Mouse (Mus musculus) A20 (cell line): ENCODE data around the gene Gm21969.
A peak's percentile ranks its signal among the peaks of the same experiment; 100 is the strongest.

Experiments
- DNase-seq: peaks from one replicate; pipeline ENCODE4 v3.0.0-alpha.2; 2011; ENCODE audit warnings: low read depth, low spot score

The Gm21969 gene

GRCm38 (mm10) chr4:139602357-139603244 is at the start of gene Gm21969:
Gm21969 (plus strand) TSS chr4:139603186.
- DNase-seq, result peak; percentile 57

- DNase-seq, result no peak
Measured at GRCm38 (mm10) chr4:139555235-139555634, 47.8 kb upstream of the Gm21969 start.

DNA sequence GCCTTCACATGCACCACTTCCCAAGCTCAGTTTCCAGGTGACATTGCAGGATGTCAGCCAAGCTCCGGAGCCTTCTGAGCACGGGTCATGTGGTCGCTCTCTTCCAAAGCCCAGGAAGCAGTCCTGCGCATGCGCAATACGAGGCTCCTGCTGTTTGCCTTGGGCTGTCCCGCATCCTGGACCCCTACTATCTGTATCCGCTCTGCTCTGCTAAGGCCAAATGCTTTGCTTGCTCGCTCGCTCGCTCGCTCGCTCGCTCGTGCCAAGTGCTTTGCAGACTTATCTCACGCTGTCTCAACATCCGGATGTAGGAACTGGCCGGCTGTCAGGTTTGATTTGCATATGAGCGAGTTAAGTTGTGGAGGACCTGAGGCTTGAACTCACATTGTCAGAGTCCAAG is 47.0 kb upstream of the Gm21969 start:
- peak; percentile 16 for DNase-seq

DNA sequence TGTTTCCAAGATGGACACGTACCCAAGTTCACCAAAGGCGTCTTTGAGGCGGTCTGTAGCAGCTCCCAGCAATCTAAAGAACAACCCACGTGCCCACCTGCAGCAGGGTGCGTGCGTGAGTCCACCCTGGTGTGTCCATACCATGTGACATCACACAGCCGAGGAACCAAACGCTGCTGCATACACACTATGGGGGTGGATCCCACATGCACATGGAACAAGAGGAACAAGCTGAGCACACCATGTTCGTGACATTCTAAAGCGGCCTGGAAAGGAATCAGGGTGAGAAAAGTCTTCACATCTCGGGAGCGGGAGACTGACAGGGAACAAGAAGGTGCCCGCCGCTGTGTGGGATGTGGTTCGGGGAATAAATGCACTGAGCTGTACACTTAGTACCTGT is 34.6 kb upstream of the Gm21969 start:
- DNase-seq, result no peak

- DNase-seq, result no peak
Measured at GRCm38 (mm10) chr4:139570756-139571155, 32.2 kb upstream of the Gm21969 start.

GRCm38 (mm10) chr4:139572928-139573512 is 30.0 kb upstream of the Gm21969 start:
- no peak for DNase-seq

GRCm38 (mm10) chr4:139574156-139574798 is 28.7 kb upstream of the Gm21969 start:
- DNase-seq, result peak; percentile 100

DNA sequence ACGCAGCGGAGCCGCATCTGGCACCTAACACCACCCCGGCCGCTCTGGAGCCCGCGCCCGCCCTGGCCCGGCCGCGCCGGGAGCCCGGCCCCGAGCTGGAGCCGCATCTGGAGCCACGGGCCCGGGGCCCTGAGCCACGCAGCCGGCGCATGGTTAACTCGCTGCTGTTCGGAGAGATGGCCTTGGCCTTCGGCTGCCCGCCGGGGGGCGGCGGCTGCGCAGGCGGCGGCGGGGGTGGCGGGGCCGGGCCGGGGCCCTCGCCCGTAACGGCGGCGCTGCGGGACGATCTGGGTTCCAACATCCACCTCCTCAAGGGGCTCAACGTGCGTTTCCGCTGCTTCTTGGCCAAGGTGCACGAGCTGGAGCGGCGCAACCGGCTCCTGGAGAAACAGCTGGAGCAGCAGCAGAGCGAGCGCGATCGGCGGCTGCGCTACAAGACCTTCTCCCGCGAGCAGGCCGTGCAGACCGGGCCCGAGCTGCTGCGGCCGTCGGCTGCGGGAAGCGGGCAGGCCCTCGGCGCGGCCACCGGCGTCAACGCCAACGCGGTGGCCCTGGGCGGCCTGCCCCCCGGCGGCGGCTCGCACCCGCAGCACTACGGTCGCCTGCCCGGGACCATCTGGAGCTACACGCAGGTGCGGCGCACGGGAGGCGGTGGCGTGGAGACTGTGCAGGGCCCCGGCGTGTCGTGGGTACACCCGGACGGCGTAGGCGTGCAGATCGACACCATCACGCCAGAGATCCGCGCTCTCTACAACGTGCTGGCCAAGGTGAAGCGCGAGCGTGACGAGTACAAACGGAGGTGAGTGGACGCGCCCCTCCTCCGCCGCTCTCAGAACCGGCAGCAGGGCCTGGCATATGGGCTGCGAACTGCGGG is 27.9 kb upstream of the Gm21969 start:
- peak; percentile 49 for DNase-seq

- DNase-seq, result peak; percentile 16
Measured at GRCm38 (mm10) chr4:139575673-139576003, 27.3 kb upstream of the Gm21969 start.

DNA sequence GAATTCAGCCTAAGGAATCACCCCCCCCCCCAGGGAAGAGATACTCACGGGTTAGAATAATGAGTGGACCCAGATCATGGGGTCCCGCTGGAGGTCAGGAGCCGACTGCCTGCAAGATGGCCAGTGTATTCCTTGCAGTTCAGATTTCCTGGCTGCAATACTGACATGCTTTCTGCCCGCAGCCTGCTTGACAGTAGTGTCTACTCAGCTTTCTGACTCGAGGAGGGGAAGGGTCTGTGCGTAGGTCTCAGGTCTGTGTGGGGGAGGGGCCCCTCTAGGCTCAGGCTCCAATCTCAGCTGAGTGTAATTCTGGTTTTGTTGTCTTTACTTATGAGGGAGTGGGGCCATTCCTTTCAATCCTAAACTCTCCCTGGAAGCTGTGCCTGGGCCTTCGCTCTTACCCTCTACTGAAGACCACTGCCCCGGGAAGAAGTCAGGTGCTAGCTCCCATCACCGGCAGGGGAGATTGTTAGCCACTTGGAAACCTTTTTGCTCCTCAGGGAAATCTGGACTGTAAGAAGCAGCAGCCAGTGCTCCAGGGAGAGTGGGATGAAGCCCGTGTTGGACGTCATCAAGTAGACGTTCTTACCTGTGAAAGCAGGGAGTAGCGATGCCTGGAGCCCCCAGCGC is 26.6 kb upstream of the Gm21969 start:
- DNase-seq, result no peak

DNA sequence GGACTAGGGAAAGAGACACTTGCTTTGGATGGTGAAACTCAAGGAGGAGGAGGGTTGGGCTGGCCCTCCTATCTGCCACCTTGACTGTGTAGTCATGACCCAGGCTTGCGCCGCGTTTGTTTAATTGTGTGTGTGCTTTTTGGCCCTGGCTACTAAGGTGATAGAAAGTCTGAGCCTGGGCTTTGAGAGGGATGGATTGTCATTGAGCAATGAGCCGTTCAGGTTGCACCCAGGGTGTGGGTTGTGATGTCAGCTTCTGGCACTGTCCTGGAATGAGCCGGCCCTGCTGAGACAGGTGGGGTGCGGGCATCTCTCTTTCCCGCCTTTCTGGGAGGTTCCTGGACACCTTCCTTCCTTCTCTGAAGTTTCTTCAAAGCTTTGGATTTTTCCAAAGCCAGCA is 26.0 kb upstream of the Gm21969 start:
- no peak for DNase-seq

- peak; percentile 56 for DNase-seq
Measured at GRCm38 (mm10) chr4:139578389-139578788, 24.6 kb upstream of the Gm21969 start.

- peak; percentile 43 for DNase-seq
Measured at GRCm38 (mm10) chr4:139579003-139579402, 24.0 kb upstream of the Gm21969 start.

GRCm38 (mm10) chr4:139579466-139579865 is 23.5 kb upstream of the Gm21969 start:
- DNase-seq, result peak; percentile 38

GRCm38 (mm10) chr4:139580663-139581336 is 22.2 kb upstream of the Gm21969 start:
- DNase-seq, result no peak

- DNase-seq, result no peak
Measured at GRCm38 (mm10) chr4:139581427-139582051, 21.4 kb upstream of the Gm21969 start.

- no peak for DNase-seq
Measured at GRCm38 (mm10) chr4:139582346-139582745, 20.6 kb upstream of the Gm21969 start.

DNA sequence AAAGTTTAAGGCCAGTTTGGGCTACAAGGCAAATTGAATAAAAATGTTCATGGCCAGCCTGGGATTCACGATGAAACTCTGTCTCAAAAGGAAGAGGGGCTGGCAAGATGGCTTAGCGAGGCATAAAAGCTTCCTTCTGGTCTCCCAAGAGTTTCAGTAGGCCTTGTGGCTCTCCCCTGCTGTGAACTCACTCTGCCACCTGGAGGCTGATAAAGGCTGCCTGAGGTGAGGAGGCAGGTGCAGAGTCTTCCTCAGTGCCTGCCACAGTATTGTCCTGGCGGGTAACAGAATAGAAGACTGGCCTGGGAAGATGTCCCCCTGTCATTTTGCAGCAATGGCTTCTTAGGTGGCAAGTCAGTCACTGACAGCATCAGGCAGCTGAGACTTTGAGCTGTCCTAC is 20.1 kb upstream of the Gm21969 start:
- DNase-seq, result no peak

DNA sequence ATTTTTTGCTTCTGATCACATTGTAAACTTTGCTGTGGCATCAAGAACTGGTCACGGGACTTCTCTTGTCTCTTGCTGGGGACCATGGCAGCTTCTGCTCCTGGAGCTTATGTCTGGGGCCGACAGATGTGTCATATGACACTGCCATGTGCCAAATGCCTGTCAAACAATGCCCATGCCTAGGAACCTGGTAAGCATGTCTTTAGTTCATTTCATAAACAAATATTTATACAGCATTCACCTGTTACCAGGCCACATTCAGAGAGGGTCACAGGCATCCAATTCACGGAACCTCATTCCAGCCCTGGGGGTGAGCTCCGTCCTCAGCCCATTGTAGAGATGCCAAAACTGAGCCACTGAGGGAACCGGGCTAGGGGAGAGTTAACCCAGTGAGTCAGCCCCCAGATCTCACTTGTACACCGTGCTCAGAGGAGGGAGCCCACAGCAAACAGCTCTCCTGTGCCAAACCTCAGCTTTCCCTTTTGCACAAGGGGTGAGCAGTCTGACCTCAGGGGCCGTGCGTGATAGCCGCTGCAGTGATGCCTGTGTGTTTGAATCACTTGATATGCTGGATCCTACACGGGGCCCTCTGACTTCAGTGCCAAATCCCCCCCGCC is 19.2 kb upstream of the Gm21969 start:
- no peak for DNase-seq

DNA sequence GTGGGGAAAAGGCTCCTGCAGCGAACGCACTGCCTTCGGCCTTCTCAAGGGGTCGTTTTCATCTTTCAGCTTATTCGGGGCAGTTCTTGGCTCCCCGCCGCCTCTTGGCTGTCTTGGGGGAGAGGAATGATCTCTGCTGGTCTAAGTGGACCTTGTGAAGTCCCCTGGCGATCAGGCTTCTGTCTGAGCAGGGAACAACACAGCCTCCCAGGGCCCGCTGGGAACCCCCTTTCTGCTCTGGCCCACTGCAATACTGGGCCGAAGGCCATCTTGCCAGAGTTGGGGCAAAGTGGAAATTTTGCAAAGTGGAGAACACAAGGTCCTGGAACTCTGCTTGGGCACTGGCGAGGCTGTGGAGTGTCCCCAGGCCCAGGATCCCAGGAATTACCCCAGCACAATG is 18.3 kb upstream of the Gm21969 start:
- no peak for DNase-seq
